Mouse (Mus musculus) stomach, postnatal 0 days (tissue): ENCODE data around the gene Tex2. TPM values are rescaled to one million over a fixed set of nuclear protein-coding genes. Genes with fewer than 3 reads are reported as not detected.
A peak's percentile ranks its signal among the peaks of the same experiment; 100 is the strongest.

Experiments
- ATAC-seq: fragments of 200-750 bp; cut with Nextera tagmentation; 2 replicates; pipeline ENCODE4 v1.8.0; 2017; ENCODE audit not compliant: low FRiP score, low TSS enrichment
- DNase-seq: peaks from one replicate; pipeline ENCODE4 v3.0.0-alpha.2; 2016; ENCODE audit warnings: low spot score
- H3K27ac ChIP-seq: fragments of 300-500 bp; sonication (generic); replicated peaks from 2 replicates; pipeline ENCODE4 v1.5.1; 2014; ENCODE audit warnings: mild to moderate bottlenecking, control low read depth
- H3K27me3 ChIP-seq: fragments of 300-500 bp; sonication (generic); 2 replicates; pipeline ENCODE4 v1.6.1; 2014; ENCODE audit warnings: low read length; ENCODE audit not compliant: control insufficient read depth, insufficient read depth
- H3K36me3 ChIP-seq: fragments of 300-500 bp; sonication (generic); 2 replicates; pipeline ENCODE4 v1.6.1; 2014; ENCODE audit warnings: low read length, mixed read lengths; ENCODE audit not compliant: control insufficient read depth, insufficient read depth
- H3K4me1 ChIP-seq: fragments of 300-500 bp; sonication (generic); replicated peaks from 2 replicates; pipeline ENCODE4 v1.6.1; 2014; ENCODE audit warnings: antibody characterized with exemption; ENCODE audit not compliant: control insufficient read depth, insufficient read depth
- H3K4me2 ChIP-seq: fragments of 300-500 bp; sonication (generic); replicated peaks from 2 replicates; pipeline ENCODE4 v1.6.1; 2014; ENCODE audit warnings: low read depth, mild to moderate bottlenecking, control low read depth, moderate library complexity
- H3K4me3 ChIP-seq: fragments of 300-500 bp; sonication (generic); 2 replicates; pipeline ENCODE4 v1.5.1; 2014; ENCODE audit warnings: low read depth, low read length, control low read depth
- H3K9ac ChIP-seq: fragments of 300-500 bp; sonication (generic); 2 replicates; pipeline ENCODE4 v1.6.1; 2014; ENCODE audit warnings: mild to moderate bottlenecking, low read length, control low read depth, mixed read lengths
- H3K9me3 ChIP-seq: fragments of 300-500 bp; sonication (generic); 2 replicates; pipeline ENCODE4 v1.6.1; 2016; ENCODE audit warnings: low read length; ENCODE audit not compliant: control insufficient read depth
- CTCF ChIP-seq: IDR thresholded peaks from 2 replicates; pipeline ENCODE4 v1.5.1; 2016; ENCODE audit warnings: antibody characterized with exemption, low read depth, mild to moderate bottlenecking, moderate library complexity
- EP300 ChIP-seq: optimal IDR thresholded peaks from 2 replicates; pipeline ENCODE3; 2016; ENCODE audit warnings: antibody characterized with exemption
- WGBS: fragments of 180-500 bp; shearing (Covaris S2); extraction: QIAGEN DNeasy Blood & Tissue Kit; methylation state at CpG from one replicate; pipeline ENCODE4 v1.1.7; 2014; 5-methylcytosine and 5-hydroxymethylcytosine counted together
- polyA plus RNA-seq: library from polyadenylated mRNA; unstranded; fragments of >200 nt; fragmentation: Nextera tagmentation; extraction: Ambion mirVana; gene quantifications from 2 replicates; pipeline ENCODE4 v1.2.1, GENCODE M21; 2015

Tex2 gene
- polyA plus RNA-seq, 1 experiment from 2014 or later, result 11.6 TPM

DNA sequence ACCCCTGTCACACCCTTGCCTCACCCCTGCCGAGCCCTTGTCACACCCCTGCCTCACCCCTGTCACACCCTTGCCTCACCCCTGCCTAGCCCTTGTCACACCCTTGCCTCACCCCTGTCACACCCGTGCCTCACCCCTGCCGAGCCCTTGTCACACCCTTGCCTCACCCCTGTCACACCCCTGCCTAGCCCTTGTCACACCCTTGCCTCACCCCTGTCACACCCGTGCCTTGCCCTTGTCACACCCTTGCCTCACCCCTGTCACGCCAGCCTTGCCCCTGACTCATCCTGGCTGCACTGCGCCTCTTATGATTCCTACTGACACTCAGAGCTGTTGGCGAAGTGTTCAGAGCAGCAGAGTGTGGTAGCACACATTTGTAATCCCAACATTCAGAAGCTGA lies 105.6 kb downstream of the Tex2 start:
- H3K27me3 ChIP-seq, result no peaks in the 10 kb centered on the region
- no peak overlapping the region for H3K4me3 ChIP-seq
- no peak for TF ChIP-seq CTCF
- no peak for TF ChIP-seq EP300
- H3K27ac ChIP-seq, result no peak overlapping the region
- ATAC-seq (peak; percentile 56; the same call in 1 of the 2 replicates), DNase-seq (no peak)
- H3K9ac ChIP-seq, result no peak overlapping the region
- 86% methylated on average over 7 of the region's 7 CpGs for WGBS
- H3K9me3 ChIP-seq, result no peaks in the 10 kb centered on the region
- H3K4me2 ChIP-seq, result no peak overlapping the region
- H3K36me3 ChIP-seq, result 0 out of 2 replicates have a peak, but pooled peaks cover 3% of the 10 kb centered on the region
- H3K4me1 ChIP-seq, result no peaks in the 10 kb centered on the region

- no peak overlapping the region for H3K4me3 ChIP-seq
- H3K4me1 ChIP-seq, result no peaks in the 10 kb centered on the region
- 0 out of 2 replicates have a peak, but pooled peaks cover 3% of the 10 kb centered on the region for H3K36me3 ChIP-seq
- TF ChIP-seq EP300 (no peak), CTCF (peak; percentile 37)
- ATAC-seq (no peak), DNase-seq (no peak)
- H3K9ac ChIP-seq, result no peak overlapping the region
- no peak overlapping the region for H3K4me2 ChIP-seq
- no peaks in the 10 kb centered on the region for H3K9me3 ChIP-seq
- 88% methylated on average over 6 of the region's 6 CpGs for WGBS
- no peaks in the 10 kb centered on the region for H3K27me3 ChIP-seq
- no peak overlapping the region for H3K27ac ChIP-seq
These were observed 107.0 kb downstream of the Tex2 start for GRCm38 (mm10) chr11:106506211-106506610.

- Histone ChIP-seq H3K27ac (no peak overlapping the region), H3K27me3 (no peaks in the 10 kb centered on the region), H3K4me2 (no peak overlapping the region), H3K4me1 (no peaks in the 10 kb centered on the region), H3K9me3 (no peaks in the 10 kb centered on the region), H3K36me3 (0 out of 2 replicates have a peak, but pooled peaks cover under 1% of the 10 kb centered on the region), H3K4me3 (no peak overlapping the region), H3K9ac (no peak overlapping the region)
- no peak for ATAC-seq
- TF ChIP-seq CTCF, result no peak
- no peak for TF ChIP-seq EP300
- DNase-seq, result no peak
These were observed 109.1 kb downstream of the Tex2 start for GRCm38 (mm10) chr11:106504129-106504528.

DNA sequence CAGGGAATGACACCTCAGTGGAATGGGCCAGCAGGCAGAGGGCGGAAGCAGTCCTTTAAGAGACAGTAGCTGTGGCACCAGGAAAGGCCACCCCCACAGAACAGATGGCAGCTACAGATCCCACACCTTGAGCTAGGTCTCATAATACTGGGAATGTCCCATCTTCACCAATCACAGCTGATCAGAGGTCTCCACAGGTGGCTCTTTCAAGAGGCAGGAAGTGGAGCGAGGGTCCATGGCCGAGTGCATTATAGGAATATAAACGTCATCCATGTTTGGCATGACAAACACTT lies 109.9 kb downstream of the Tex2 start:
- H3K4me3 ChIP-seq, result no peak overlapping the region
- no peaks in the 10 kb centered on the region for H3K27me3 ChIP-seq
- no peak for DNase-seq
- H3K36me3 ChIP-seq, result no peaks in the 10 kb centered on the region
- TF ChIP-seq CTCF (no peak), EP300 (no peak)
- WGBS, result 62% methylated on average over 4 of the region's 4 CpGs
- no peak for ATAC-seq
- no peak overlapping the region for H3K9ac ChIP-seq
- no peak overlapping the region for H3K4me2 ChIP-seq
- no peaks in the 10 kb centered on the region for H3K9me3 ChIP-seq
- no peak overlapping the region for H3K27ac ChIP-seq
- no peaks in the 10 kb centered on the region for H3K4me1 ChIP-seq

GRCm38 (mm10) chr11:106502631-106503424 lies 110.4 kb downstream of the Tex2 start:
- Histone ChIP-seq H3K36me3 (no peaks in the 10 kb centered on the region), H3K4me3 (no peak overlapping the region), H3K27ac (no peak overlapping the region), H3K27me3 (no peaks in the 10 kb centered on the region), H3K4me1 (no peaks in the 10 kb centered on the region), H3K9me3 (no peaks in the 10 kb centered on the region), H3K4me2 (no peak overlapping the region), H3K9ac (no peak overlapping the region)
- no peak for TF ChIP-seq EP300
- no peak for TF ChIP-seq CTCF
- DNase-seq (no peak), ATAC-seq (no peak)
- WGBS, result 54% methylated on average over 13 of the region's 13 CpGs

GRCm38 (mm10) chr11:106502159-106502505 lies 111.1 kb downstream of the Tex2 start:
- H3K4me2 ChIP-seq, result no peak overlapping the region
- H3K4me3 ChIP-seq, result no peak overlapping the region

More at GRCm38 (mm10) chr11:106502159-106502505, 111.1 kb downstream of the Tex2 start:
- no peak overlapping the region for H3K9ac ChIP-seq
- DNase-seq (no peak), ATAC-seq (no peak)
- no peaks in the 10 kb centered on the region for H3K9me3 ChIP-seq
- peak overlapping the region; percentile 98; the same call in 1 of the 2 replicates for H3K27ac ChIP-seq
- no peaks in the 10 kb centered on the region for H3K27me3 ChIP-seq
- H3K4me1 ChIP-seq, result no peaks in the 10 kb centered on the region
- TF ChIP-seq CTCF, result no peak
- no peak for TF ChIP-seq EP300
- no peaks in the 10 kb centered on the region for H3K36me3 ChIP-seq
